Mouse (Mus musculus) hematopoietic stem cell, adult 5-6 weeks (primary cell): ENCODE results near the gene Oosp2. TPM values are rescaled to one million over a fixed set of nuclear protein-coding genes. Genes with fewer than 3 reads are reported as not detected.
A peak's percentile ranks its signal among the peaks of the same experiment; 100 is the strongest.

Experiments used
- ATAC-seq, 2 experiments: fragments of 125-278 bp in 1 of 2; replicated peaks in 1 of 2; 2 replicates each; pipeline ENCODE4 v1.8.0; 2016 to 2017; ENCODE audit warnings: inconsistent platforms in 2 of 2, mild to moderate bottlenecking in 2 of 2, moderate number of reproducible peaks in 2 of 2, low read depth in 1 of 2, moderate TSS enrichment in 1 of 2; ENCODE audit not compliant: low FRiP score in 2 of 2, poor library complexity in 2 of 2, severe bottlenecking in 2 of 2, insufficient read depth in 1 of 2, low TSS enrichment in 1 of 2
- total RNA-seq: library from RNA; stranded (forward); fragments of 172-1452, 232-1000 nt; gene quantifications from 2 replicates; pipeline ENCODE4 v1.2.3, GENCODE M21; 2017

Oosp2 gene
- total RNA-seq, result 1.2 TPM in 1 of 2 replicates, not detected in the other

GRCm38 (mm10) chr19:11660459-11660858, at the start of gene Oosp2:
Gene Oosp2, minus strand, starts transcription at chr19:11660559.
- ATAC-seq, result no peak

DNA sequence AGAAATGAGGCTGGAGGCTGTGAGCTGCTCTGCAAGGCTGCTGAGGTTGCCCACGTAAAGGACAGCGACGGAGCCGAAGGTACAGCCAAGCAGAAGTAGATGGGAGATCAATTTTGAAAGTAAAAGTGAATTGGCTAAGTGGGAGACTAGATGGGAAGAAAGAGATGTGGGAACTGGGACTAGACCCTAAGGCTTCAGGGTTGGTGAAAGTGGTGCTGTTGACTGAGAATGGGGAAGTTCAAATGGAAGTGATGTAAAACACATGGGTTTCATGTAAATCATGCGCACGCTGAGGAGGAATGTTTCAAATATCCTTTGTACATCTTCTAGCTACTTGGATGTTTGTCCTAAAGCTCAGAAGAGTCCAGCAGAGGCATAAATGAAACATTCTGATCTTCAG, 38.0 kb upstream of the Oosp2 start:
- ATAC-seq, result no peak

DNA sequence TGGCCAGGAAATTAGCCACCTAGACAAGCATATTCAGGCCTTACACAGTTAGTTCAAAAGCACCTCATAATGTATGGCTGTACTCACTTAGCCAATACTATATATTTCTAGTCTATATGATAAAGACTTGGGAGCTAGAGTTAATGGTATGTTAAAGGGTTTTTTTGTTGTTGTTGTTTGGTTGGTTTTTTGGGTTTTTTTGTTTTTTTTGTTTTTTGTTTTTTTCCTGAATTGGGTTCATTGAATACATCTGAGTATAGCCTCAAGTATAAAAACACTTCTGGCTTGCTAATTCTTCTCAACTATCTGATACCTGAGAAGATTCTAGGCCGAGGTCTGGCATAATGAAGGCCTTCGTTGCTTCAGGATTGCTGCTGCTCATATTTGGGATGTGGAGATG, 36.4 kb upstream of the Oosp2 start, which contains the start of gene Oosp3:
Gene Oosp3, plus strand, starts transcription at position 301 of the 400 bp plus-strand sequence.
- ATAC-seq, result no peak

DNA sequence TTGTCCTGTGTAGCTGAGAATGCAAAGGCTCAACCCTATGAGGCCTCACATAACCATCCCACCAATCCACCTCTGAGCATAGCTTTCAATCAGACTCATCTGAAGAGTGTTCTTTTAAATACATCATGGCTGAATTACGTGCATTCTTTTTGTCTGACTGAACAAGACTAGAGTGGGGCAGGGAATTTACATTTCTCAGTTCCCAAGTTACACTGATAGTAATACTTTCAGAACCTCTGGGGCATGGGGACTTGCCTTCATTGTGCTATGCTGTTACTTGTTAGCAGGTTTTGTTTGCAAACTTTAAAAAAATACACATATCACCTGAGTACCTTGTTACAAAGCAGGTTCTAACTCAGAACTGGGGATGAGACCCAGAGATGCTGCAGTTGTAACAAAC, 31.1 kb upstream of the Oosp2 start:
- ATAC-seq, result no peak

GRCm38 (mm10) chr19:11690839-11691238, 30.5 kb upstream of the Oosp2 start, which contains the start of gene Oosp1:
Gene Oosp1, minus strand, starts transcription at chr19:11691150.
- ATAC-seq, result no peak

GRCm38 (mm10) chr19:11661562-11661961, 1.2 kb upstream of the Oosp2 start:
- ATAC-seq, result no peak

- ATAC-seq, result peak in 1 of 2 experiments; percentile 29; a peak in 1 of 4 replicates
These were observed 1.2 kb downstream of the Oosp2 start for GRCm38 (mm10) chr19:11659142-11659541.

DNA sequence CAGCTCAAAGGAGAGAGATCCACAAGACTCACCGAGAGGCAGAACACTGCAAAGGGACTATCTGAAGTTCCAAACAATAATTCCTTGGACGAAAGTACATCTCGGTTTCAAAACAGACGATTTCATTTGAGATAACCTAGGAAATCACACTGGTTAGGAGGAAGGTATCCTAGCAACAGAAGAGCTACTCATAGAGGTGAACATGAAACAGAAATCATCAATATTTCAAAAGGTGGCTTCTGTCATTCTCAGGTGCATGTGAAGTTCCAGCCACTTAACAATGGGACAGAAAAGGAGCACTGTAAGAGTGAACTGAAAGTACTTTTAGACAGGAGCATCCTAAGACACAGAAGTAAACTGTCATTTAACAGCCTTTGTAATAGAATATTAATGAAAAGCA, 10.8 kb downstream of the Oosp2 start:
- no peak for ATAC-seq

DNA sequence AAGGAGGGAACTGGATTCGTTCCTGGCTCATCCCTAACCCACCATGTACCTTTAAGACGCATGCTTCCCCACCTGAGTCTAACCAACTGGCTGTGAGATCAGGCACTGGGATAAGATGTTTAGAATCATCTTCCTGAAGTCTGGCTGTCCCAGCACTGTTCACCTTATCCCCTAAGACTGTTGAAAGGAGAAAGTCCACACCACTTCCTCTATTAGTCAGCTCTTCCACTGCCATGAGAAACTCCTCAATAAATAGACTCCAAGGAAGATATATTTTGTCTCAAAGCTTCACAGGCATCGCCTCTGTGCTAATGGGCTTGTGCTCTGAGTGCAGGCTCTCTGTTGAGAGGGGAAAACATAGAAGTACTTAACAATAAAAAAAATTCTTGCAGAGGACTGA, 14.2 kb downstream of the Oosp2 start:
- ATAC-seq, result no peak

GRCm38 (mm10) chr19:11640732-11641131, 19.6 kb downstream of the Oosp2 start, which contains the start of gene Ms4a3:
Gene Ms4a3, minus strand, starts transcription at chr19:11640851.
- ATAC-seq, result peak in 1 of 2 experiments; percentile 83; a peak in 2 of 4 replicates

DNA sequence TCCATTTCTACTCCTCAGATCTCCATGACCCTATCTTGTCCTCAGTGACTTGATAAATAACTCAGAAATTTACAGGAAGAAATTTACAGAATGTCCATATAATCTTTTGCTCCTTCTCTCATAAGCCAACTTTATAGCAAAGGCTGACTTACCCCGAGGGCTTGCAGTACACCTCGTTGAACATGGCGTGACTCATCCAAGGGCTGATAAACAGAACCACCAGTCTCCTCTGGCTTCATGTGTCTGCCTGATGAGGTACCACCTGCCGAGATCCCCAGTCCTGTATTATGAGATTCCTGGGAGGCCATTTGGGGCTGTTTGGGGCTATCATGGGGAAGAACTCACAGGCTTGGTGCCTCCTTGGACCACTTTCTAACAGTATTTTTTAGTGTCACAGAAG, 21.3 kb downstream of the Oosp2 start:
- ATAC-seq, result no peak

GRCm38 (mm10) chr19:11635572-11635971, 24.8 kb downstream of the Oosp2 start:
- peak; percentile 69 to 82 for ATAC-seq

DNA sequence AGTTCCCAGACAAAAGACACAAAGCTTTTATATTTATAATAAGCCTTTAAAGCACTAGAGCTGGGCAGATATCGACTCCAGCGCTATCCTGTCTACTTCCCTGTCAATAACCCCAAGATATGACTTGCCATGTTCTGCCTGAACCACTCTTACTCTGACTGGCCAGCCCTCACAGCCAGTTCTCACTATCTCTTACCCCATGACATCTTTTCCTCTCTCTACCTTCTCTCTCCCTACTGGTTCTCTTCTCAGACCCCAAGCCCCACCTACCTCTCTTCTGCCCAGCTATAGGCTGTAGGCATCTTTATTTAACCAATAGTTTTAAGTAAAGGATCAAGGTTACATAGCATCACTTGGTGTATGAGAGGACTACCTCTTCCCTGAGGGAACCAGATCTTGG, 26.0 kb downstream of the Oosp2 start:
- no peak for ATAC-seq

GRCm38 (mm10) chr19:11633732-11634131, 26.6 kb downstream of the Oosp2 start:
- 0 out of 4 replicates have a peak, but pooled peaks of 1 of the 2 experiments have one; percentile 27 for ATAC-seq

DNA sequence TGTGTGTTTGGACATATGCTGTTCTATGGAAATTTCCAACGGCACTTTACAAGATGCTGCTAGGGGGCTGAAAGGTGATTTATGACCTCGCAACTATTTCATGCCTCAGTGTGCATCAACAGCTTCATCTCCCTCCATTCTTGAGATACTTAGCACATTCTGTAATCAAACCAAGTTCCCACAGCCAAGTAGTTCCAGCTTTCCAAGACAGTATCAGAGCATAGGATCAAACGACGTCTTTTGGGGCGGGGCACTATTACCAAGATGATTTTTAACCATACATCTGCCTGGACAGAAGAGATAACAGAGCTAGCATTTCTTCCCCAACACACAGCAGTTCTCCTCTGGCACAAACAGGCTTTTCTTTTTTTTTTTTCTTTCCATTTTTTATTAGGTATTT, 35.1 kb downstream of the Oosp2 start:
- no peak for ATAC-seq

DNA sequence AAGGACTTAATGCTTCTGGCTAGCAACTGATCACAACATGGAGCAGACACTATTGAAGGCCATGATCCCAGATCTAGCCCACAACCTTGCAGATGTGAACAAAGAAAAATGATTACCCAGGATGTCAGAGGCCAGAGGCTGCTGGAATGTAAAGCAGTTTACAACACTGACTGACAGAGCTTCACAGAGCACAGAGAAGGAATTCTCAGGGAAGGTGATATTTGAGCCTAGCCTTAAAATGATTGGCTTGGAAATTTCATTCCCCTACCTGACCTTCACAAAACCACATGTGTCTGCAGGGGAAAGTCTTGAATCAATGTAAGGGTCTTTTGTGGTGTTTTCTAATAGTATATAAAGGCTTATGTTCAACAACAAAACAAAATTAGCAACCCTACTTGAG, 35.6 kb downstream of the Oosp2 start:
- ATAC-seq, result no peak

- no peak for ATAC-seq
These were observed 36.8 kb downstream of the Oosp2 start, which contains the start of gene Ms4a2 for GRCm38 (mm10) chr19:11623551-11623950. Gene Ms4a2, minus strand, starts transcription at chr19:11623719.

- no peak for ATAC-seq
These were observed 42.4 kb downstream of the Oosp2 start for GRCm38 (mm10) chr19:11617983-11618382.

GRCm38 (mm10) chr19:11614805-11615204, 45.6 kb downstream of the Oosp2 start:
- no peak for ATAC-seq
